Mouse (Mus musculus) neutrophil, adult 83 days (primary cell): Measurements from ENCODE around the gene Mettl21e. TPM values are rescaled to one million over a fixed set of nuclear protein-coding genes. Genes with fewer than 3 reads are reported as not detected.

Source experiments
- total RNA-seq, 2 experiments: library from RNA; stranded (reverse); gene quantifications; one replicate each; pipeline ENCODE4 v1.2.4; 2023

The Mettl21e gene
- not detected for total RNA-seq

DNA sequence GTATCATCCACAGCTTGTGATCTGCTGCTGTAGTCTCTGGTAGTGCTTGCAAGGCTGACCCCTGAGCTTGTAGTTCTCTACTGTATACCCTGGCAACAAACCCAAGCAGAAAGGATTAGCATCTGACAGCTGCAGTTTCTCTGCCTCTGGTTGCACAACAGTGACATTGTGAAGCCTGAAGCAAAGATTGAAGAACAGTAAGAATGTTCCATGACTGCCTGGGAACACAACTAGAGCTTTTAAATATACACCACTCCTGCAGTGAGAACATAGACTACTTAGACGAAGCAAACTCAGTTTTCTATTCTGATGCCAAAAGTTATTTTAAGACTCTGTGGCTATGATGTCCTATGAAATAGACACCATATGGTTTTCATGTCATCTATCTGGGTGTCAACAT is at the start of gene Mettl21e:
TSS of gene Mettl21e (minus strand) at position 86 of the 400 bp plus-strand sequence.

Other genes starting within 250 kb of the Mettl21e start
- gene Mettl21c, start 198.9 kb downstream of the Mettl21e start, total RNA-seq = not detected
- under 1 TPM in 1 of 2 experiments, not detected in 1; 0.13 TPM for gene Gm8251, start 157.0 kb downstream of the Mettl21e start, total RNA-seq
- 10 to 100 TPM; 11.1 to 14.9 TPM for gene Tex30, start 116.5 kb downstream of the Mettl21e start, total RNA-seq
- gene Kdelc1, start 100.2 kb downstream of the Mettl21e start, total RNA-seq = 1 to 10 TPM; 6.2 TPM
- 1 to 10 TPM; 7.5 to 7.6 TPM for gene Bivm, start 100.0 kb downstream of the Mettl21e start, total RNA-seq
- 1 to 10 TPM; 6.8 to 7.7 TPM for gene Ercc5, start 71.2 kb downstream of the Mettl21e start, total RNA-seq